Mouse (Mus musculus): ENCODE measurements around the gene Prom1.

- no peak for TF ChIP-seq CTCF (IDR thresholded peaks at IDR 0.05; ENCODE audit: extremely low read depth, insufficient read depth, low read length)
- TF ChIP-seq POLR2A (IDR thresholded peaks at IDR 0.05; ENCODE audit: extremely low read depth, insufficient read depth, low read length) = no peak
Measured at GRCm38 (mm10) chr5:43947330-43947977, 154.4 kb downstream of the Prom1 start.

Data from cortical plate, adult 2 months (tissue).